Mouse (Mus musculus) E14TG2a.4 (cell line): ENCODE measurements at regions not wholly inside any gene's neighbourhood (a gene's known extent, or its start where the extent isn't known, plus 50 kb on each side); places are given as distances from the start of the nearest gene placed in this dataset.

ENCODE experiments used
- H3K27me3 ChIP-seq: 2 replicates; pipeline ENCODE4 v1.6.1; 2014; ENCODE audit warnings: low read length, control low read depth; ENCODE audit not compliant: insufficient read depth
- H3K36me3 ChIP-seq: 2 replicates; pipeline ENCODE4 v1.6.1; 2014; ENCODE audit warnings: low read length, control low read depth; ENCODE audit not compliant: insufficient read depth
- H3K4me1 ChIP-seq: replicated peaks from 2 replicates; pipeline ENCODE4 v1.6.1; 2014; ENCODE audit warnings: low read depth, low read length, control low read depth
- H3K4me3 ChIP-seq: replicated peaks from 2 replicates; pipeline ENCODE4 v1.5.1; 2014; ENCODE audit warnings: mild to moderate bottlenecking, low read length
- H3K9me3 ChIP-seq: 2 replicates; pipeline ENCODE4 v1.6.1; 2014; ENCODE audit warnings: low read length, control low read depth
- NANOG ChIP-seq: IDR thresholded peaks from 2 replicates; pipeline ENCODE4 v1.6.1; 2014; ENCODE audit warnings: borderline replicate concordance, low read length, mixed read lengths

DNA sequence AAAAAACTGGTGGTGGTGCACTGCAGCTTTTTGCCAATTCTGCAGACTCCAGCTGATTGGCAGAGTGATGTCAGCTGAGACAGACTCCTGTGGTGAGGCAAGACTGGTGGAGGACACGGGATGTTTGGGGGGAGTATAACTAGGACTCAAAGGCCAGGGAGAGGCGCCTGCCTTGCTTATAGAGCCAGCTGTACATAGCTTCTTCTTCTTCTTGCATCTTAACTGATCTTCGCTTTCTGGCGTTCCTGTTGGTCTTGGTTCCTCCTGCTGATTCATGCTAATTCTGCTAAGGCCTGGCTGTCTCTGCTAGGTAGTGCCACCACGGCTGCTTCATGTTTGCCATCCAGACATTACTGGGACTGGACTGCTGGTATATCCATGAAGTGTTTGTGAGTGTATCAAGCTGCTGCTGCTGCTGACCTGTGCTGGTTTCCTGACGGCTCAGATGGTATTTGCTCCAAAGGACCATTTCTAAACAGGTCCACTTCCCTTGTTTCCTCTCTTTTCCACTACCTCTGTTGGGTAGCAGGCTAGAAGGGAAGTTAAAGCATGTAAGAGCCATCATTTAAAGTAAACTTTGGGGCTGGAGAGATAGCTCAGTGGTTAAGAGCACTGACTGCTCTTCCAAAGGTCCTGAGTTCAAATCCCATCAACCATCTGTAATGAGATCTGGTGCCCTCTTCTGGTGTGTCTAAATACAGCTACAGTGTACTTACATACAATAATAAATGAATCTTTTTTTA, 53.2 kb upstream of the Eml4 start:
- no peaks in the 10 kb centered on the region for H3K9me3 ChIP-seq
- no peaks in the 10 kb centered on the region for H3K4me1 ChIP-seq
- no peak overlapping the region for H3K4me3 ChIP-seq
- TF ChIP-seq NANOG: no peak
- H3K27me3 ChIP-seq: no peaks in the 10 kb centered on the region
- no peaks in the 10 kb centered on the region for H3K36me3 ChIP-seq
